Mouse (Mus musculus): ENCODE results near the gene Pik3c2g. TPM values are rescaled to one million over a fixed set of nuclear protein-coding genes. Genes with fewer than 3 reads are reported as not detected.

Gene Pik3c2g
- total RNA-seq, 2 experiments from 2014 or later = not detected

DNA sequence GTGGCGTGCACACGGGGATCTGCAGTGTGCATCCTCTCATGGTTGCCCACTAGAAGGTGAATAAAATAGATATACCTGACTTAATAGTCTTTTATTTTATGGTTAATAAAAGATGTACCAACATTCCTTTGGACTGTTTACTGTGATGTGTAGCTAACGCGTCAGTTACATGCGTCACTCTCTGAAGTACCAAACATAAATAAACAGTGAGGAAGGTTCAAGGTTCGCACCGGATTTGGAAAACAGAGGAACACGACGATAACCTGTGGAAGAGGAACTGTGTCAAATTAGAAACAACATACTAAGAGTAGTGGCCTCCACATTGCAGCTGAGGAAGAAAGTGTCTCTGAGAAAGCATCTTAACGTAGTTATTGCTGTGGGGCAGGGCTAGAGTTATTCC, 402.6 kb downstream of the Pik3c2g start:
- ATAC-seq (replicated peaks; ENCODE audit: poor library complexity, severe bottlenecking) = no peak

DNA sequence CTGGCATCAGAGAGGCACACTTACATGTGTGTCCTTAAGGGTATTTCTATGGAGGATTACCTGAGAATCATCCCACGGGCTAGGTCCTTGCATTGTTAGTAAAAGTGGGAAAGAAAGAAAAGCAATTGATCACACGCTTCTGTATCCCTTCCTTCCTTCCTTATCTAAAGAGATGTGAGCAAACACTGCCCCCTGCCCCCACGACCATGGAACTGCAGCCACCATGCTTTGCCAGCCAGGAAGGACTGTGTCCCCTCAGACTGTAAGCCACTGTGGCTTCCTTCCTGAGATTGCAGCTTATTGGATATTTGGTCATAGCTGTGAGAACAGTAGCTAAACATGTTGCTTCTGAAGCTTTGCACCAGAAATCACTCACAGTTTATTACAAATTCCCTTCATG, 418.2 kb downstream of the Pik3c2g start:
- no peak for ATAC-seq (replicated peaks; ENCODE audit: poor library complexity, severe bottlenecking)

Other genes with a start within 250 kb of the Pik3c2g start
- gene Rergl, start 85.2 kb upstream of the Pik3c2g start, total RNA-seq (2014; fragmentation: Nextera tagmentation) = not detected in 2 replicates
- not detected in 2 replicates for gene Rergl, start 85.2 kb upstream of the Pik3c2g start, total RNA-seq (2017)

All from granulocyte monocyte progenitor cell, adult 5-6 weeks (primary cell).